Mouse (Mus musculus): ENCODE results near the gene Lrrfip1. TPM values are rescaled to one million over a fixed set of nuclear protein-coding genes. Genes with fewer than 3 reads are reported as not detected.

Lrrfip1 gene
- polyA plus RNA-seq, 1 experiment from 2014 or later = 26.5 TPM

DNA sequence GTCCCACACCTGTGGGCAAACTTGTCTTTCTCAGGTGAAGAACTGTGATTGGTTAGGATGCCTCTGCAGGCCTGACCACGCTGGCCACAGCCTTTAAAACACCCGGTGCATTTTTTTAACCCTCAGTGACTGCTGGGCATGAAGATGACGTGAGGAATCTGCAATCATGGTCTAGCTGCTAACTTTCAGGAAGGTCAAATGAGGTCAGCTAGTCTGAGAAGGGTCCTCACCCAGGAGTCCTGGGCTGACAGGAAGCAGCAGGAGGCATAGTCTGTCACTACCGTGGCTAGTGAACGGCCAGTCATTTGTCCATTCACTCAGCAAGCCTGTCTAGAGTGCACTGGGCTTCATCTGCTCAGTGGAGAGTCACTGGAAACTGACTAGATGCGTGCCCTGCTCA, 93.9 kb downstream of the Lrrfip1 start:
- 49% methylated on average over 6 of the region's 6 CpGs for WGBS
- H3K4me1 ChIP-seq (replicated peaks; ENCODE audit: control insufficient read depth, insufficient read depth, low read length) = peaks cover 8% of the 10 kb centered on the region; the same call in 1 of the 2 replicates
- H3K4me2 ChIP-seq = no peak overlapping the region
- H3K27me3 ChIP-seq (replicated peaks; ENCODE audit: control insufficient read depth, insufficient read depth, low read length) = no peaks in the 10 kb centered on the region
- H3K9ac ChIP-seq (ENCODE audit: low read depth, low read length) = no peak overlapping the region
- no peak overlapping the region for H3K27ac ChIP-seq (ENCODE audit: low read depth, low read length)
- no peak for ATAC-seq (replicated peaks; ENCODE audit: low FRiP score)
- DNase-seq (ENCODE audit: low spot score) = no peak
- H3K9me3 ChIP-seq (ENCODE audit: control insufficient read depth, low read length) = no peaks in the 10 kb centered on the region
- no peaks in the 10 kb centered on the region for H3K36me3 ChIP-seq (ENCODE audit: control insufficient read depth, insufficient read depth, low read length)
- no peak overlapping the region for H3K4me3 ChIP-seq (ENCODE audit: low read depth, low read length)

DNA sequence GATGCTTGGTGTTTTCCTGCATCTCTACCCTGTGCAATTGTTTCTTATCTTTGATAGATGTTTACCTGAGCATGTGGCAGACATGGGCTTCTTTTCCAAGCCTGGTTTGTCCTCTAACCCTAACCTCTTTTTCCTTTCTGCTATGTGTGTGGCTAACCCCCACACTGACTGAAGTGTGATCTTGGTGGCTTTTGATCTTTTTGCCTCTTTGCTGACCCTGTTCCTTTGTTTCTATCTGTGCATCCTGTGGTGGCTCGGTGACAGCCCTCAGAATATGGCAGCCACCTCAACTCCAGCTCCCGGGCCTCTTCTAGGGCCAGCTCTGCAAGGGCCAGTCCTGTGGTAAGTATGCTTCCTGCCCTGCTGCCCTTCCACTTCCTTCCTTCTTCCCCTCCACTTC, 94.8 kb downstream of the Lrrfip1 start:
- H3K27ac ChIP-seq (ENCODE audit: low read depth, low read length) = no peak overlapping the region

DNA sequence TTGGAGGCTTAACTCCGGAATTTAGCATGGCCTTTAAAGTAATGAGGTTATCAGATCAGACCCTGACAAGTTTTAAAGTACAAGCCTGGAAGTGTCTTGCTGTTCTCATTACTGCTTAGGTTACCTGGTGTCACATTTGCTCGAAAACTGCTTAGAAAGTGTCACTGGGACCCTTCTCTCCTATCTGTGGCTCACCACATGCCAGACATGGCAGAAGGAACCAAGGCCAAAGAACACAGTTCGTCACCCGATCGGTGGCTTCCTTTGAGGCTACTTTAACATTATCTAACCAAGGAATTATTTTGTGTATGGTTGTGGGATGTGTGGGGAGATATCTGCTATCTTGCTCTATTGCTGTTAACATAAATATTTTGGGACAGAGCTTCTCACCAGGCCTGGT, 95.5 kb downstream of the Lrrfip1 start:
- H3K27ac ChIP-seq (ENCODE audit: low read depth, low read length) = no peak overlapping the region
- WGBS = 38% methylated on average over 5 of the region's 5 CpGs
- no peaks in the 10 kb centered on the region for H3K36me3 ChIP-seq (ENCODE audit: control insufficient read depth, insufficient read depth, low read length)

More for the DNA sequence above, 94.8 kb downstream of the Lrrfip1 start:
- H3K4me3 ChIP-seq (ENCODE audit: low read depth, low read length) = no peak overlapping the region
- no peak overlapping the region for H3K9ac ChIP-seq (ENCODE audit: low read depth, low read length)
- H3K9me3 ChIP-seq (ENCODE audit: control insufficient read depth, low read length) = no peaks in the 10 kb centered on the region
- no peaks in the 10 kb centered on the region for H3K36me3 ChIP-seq (ENCODE audit: control insufficient read depth, insufficient read depth, low read length)
- ATAC-seq (replicated peaks; ENCODE audit: low FRiP score) (no peak), DNase-seq (ENCODE audit: low spot score) (no peak)
- H3K4me2 ChIP-seq = no peak overlapping the region
- no peaks in the 10 kb centered on the region for H3K27me3 ChIP-seq (replicated peaks; ENCODE audit: control insufficient read depth, insufficient read depth, low read length)
- H3K4me1 ChIP-seq (replicated peaks; ENCODE audit: control insufficient read depth, insufficient read depth, low read length) = peaks cover 8% of the 10 kb centered on the region; the same call in 1 of the 2 replicates
- 40% methylated on average over 2 of the region's 2 CpGs for WGBS

DNA sequence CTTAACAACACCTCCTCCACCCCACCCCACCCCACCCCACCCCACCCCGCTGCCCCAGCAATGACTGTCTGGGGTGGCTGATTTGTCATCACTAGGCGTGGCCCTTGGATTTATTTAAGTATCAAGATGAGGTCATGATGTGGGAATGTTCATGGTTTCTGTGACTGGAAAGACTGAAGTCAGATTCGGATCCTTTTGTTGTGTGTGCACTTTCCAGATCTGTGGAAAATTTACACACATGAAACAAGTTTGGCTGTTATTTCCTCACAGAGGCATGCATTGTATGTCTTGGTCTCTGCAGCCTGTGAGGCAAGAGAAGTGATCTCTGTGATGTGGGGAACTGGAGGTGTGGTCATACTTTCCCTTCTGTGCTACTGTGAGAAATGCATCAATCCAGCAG, 96.7 kb downstream of the Lrrfip1 start:
- no peaks in the 10 kb centered on the region for H3K27me3 ChIP-seq (replicated peaks; ENCODE audit: control insufficient read depth, insufficient read depth, low read length)
- WGBS = 66% methylated on average over 3 of the region's 3 CpGs
- H3K4me3 ChIP-seq (ENCODE audit: low read depth, low read length) = no peak overlapping the region
- peaks cover 8% of the 10 kb centered on the region; the same call in 1 of the 2 replicates for H3K4me1 ChIP-seq (replicated peaks; ENCODE audit: control insufficient read depth, insufficient read depth, low read length)
- no peak overlapping the region for H3K27ac ChIP-seq (ENCODE audit: low read depth, low read length)
- DNase-seq (ENCODE audit: low spot score) = no peak
- no peaks in the 10 kb centered on the region for H3K36me3 ChIP-seq (ENCODE audit: control insufficient read depth, insufficient read depth, low read length)
- H3K9me3 ChIP-seq (ENCODE audit: control insufficient read depth, low read length) = no peaks in the 10 kb centered on the region
- no peak overlapping the region for H3K4me2 ChIP-seq
- no peak overlapping the region for H3K9ac ChIP-seq (ENCODE audit: low read depth, low read length)
- no peak for ATAC-seq (replicated peaks; ENCODE audit: low FRiP score)

More for the DNA sequence above, 95.5 kb downstream of the Lrrfip1 start:
- ATAC-seq (replicated peaks; ENCODE audit: low FRiP score) (no peak), DNase-seq (ENCODE audit: low spot score) (no peak)
- H3K9ac ChIP-seq (ENCODE audit: low read depth, low read length) = no peak overlapping the region
- H3K4me2 ChIP-seq = no peak overlapping the region
- H3K9me3 ChIP-seq (ENCODE audit: control insufficient read depth, low read length) = no peaks in the 10 kb centered on the region
- peaks cover 8% of the 10 kb centered on the region; the same call in 1 of the 2 replicates for H3K4me1 ChIP-seq (replicated peaks; ENCODE audit: control insufficient read depth, insufficient read depth, low read length)
- H3K4me3 ChIP-seq (ENCODE audit: low read depth, low read length) = no peak overlapping the region
- no peaks in the 10 kb centered on the region for H3K27me3 ChIP-seq (replicated peaks; ENCODE audit: control insufficient read depth, insufficient read depth, low read length)

DNA sequence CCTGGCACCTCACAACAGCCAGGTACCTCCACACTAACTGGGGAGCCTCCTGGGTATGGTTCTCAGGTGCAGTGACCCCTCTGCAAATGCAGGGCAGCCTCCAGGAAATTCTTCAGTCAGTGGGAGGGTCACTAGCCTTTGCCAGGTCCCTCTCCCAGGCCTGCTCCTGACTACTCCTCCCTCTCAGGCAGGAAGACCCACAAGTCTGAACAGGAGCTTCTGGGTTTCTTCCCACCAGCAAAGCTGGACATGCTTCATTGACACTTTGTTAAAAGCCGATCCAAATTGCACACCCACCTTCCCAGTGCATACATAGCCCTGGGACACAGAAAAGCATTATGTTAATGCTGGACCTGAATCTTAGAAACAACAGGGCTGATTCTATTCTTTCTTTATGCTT, 97.3 kb downstream of the Lrrfip1 start:
- H3K27ac ChIP-seq (ENCODE audit: low read depth, low read length) = no peak overlapping the region
- no peak overlapping the region for H3K4me2 ChIP-seq
- WGBS = 84% methylated on average over 1 of the region's 1 CpGs
- ATAC-seq (replicated peaks; ENCODE audit: low FRiP score) (no peak), DNase-seq (ENCODE audit: low spot score) (no peak)
- no peak overlapping the region for H3K9ac ChIP-seq (ENCODE audit: low read depth, low read length)
- H3K4me3 ChIP-seq (ENCODE audit: low read depth, low read length) = no peak overlapping the region
- no peaks in the 10 kb centered on the region for H3K36me3 ChIP-seq (ENCODE audit: control insufficient read depth, insufficient read depth, low read length)
- peaks cover 8% of the 10 kb centered on the region; the same call in 1 of the 2 replicates for H3K4me1 ChIP-seq (replicated peaks; ENCODE audit: control insufficient read depth, insufficient read depth, low read length)
- no peaks in the 10 kb centered on the region for H3K27me3 ChIP-seq (replicated peaks; ENCODE audit: control insufficient read depth, insufficient read depth, low read length)
- no peaks in the 10 kb centered on the region for H3K9me3 ChIP-seq (ENCODE audit: control insufficient read depth, low read length)

DNA sequence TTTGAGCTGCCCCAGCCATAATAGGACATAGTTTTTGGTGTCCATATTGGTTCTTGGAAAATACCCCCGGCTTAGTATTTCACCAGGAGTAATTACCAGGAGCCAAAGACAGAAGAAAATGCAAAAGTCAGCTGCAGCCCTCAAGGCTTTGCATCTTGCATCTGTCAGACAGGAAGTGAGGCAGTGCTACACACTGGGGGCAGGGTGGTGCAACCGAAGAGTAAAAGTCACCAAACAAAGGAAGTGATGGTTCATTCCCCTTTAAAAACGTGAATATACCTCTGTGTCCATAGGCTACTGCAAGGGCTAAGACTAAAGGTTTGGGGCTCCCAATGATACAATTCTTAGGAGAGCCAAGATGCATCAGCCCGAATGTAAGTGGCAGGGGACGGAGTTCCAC, 98.0 kb downstream of the Lrrfip1 start:
- ATAC-seq (replicated peaks; ENCODE audit: low FRiP score) = no peak
- Histone ChIP-seq H3K4me2 (no peak overlapping the region), H3K9me3 (ENCODE audit: control insufficient read depth, low read length) (no peaks in the 10 kb centered on the region), H3K9ac (ENCODE audit: low read depth, low read length) (no peak overlapping the region), H3K4me3 (ENCODE audit: low read depth, low read length) (no peak overlapping the region), H3K36me3 (ENCODE audit: control insufficient read depth, insufficient read depth, low read length) (0 out of 2 replicates have a peak, but pooled peaks cover 2% of the 10 kb centered on the region), H3K27ac (ENCODE audit: low read depth, low read length) (no peak overlapping the region), H3K27me3 (replicated peaks; ENCODE audit: control insufficient read depth, insufficient read depth, low read length) (no peaks in the 10 kb centered on the region), H3K4me1 (replicated peaks; ENCODE audit: control insufficient read depth, insufficient read depth, low read length) (peaks cover 8% of the 10 kb centered on the region; the same call in 1 of the 2 replicates)
- DNase-seq (ENCODE audit: low spot score) = no peak
- WGBS = 66% methylated on average over 5 of the region's 5 CpGs

DNA sequence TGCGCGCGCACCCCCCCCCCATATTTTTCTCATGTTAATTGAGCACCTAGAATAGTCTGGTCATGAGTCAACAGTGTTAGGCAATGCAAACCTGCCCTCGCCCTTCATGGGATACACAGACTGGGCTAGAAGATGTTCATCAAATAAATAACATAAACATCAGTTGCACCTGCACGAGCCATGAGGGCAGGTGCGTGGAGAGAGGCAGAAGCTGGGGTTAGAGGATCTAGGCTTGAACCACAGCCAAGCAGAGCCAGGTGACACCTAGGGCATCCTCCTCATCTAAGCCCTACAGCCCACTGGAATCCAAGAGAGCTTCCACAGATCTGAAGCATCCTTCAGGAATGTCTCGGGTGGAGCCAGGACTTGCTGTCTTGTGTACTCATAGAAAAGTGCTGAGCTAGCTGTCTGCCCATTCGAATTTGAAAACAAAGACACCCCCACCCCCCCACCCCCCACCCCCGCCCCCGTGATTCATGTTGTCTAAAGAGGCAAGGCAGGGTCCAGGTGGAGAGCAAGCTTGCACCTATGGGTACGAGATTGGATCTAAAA, 98.8 kb downstream of the Lrrfip1 start:
- peaks cover 6% of the 10 kb centered on the region; the same call in 1 of the 2 replicates for H3K4me1 ChIP-seq (replicated peaks; ENCODE audit: control insufficient read depth, insufficient read depth, low read length)
- H3K4me3 ChIP-seq (ENCODE audit: low read depth, low read length) = no peak overlapping the region
- no peak overlapping the region for H3K4me2 ChIP-seq
- ATAC-seq (replicated peaks; ENCODE audit: low FRiP score) (no peak), DNase-seq (ENCODE audit: low spot score) (no peak)
- 0 out of 2 replicates have a peak, but pooled peaks cover 2% of the 10 kb centered on the region for H3K36me3 ChIP-seq (ENCODE audit: control insufficient read depth, insufficient read depth, low read length)
- no peak overlapping the region for H3K27ac ChIP-seq (ENCODE audit: low read depth, low read length)
- no peaks in the 10 kb centered on the region for H3K27me3 ChIP-seq (replicated peaks; ENCODE audit: control insufficient read depth, insufficient read depth, low read length)
- no peak overlapping the region for H3K9ac ChIP-seq (ENCODE audit: low read depth, low read length)
- WGBS = 83% methylated on average over 11 of the region's 11 CpGs
- no peaks in the 10 kb centered on the region for H3K9me3 ChIP-seq (ENCODE audit: control insufficient read depth, low read length)

DNA sequence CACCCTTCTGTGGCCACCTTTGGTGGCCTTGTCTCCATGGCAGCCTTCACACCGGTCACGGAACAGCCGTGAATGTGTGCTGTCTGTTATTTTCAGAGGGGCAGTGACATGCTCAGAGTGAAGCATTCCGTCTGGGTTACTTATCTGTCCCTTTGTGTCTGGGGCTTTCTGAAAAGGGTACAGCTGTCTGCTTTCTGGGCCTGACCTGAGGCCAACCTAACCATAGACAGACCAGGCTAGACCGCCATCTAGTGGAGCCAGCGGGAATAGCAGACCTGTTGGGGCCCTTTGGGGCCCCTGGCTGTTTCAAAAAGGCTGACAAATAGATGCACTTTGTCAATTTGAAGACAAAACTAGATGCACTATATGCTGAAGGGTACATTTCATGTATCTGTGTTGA, 100.3 kb downstream of the Lrrfip1 start:
- Histone ChIP-seq H3K4me1 (replicated peaks; ENCODE audit: control insufficient read depth, insufficient read depth, low read length) (peaks cover 6% of the 10 kb centered on the region; the same call in 1 of the 2 replicates), H3K27ac (ENCODE audit: low read depth, low read length) (no peak overlapping the region), H3K27me3 (replicated peaks; ENCODE audit: control insufficient read depth, insufficient read depth, low read length) (no peaks in the 10 kb centered on the region), H3K4me2 (no peak overlapping the region), H3K4me3 (ENCODE audit: low read depth, low read length) (no peak overlapping the region), H3K36me3 (ENCODE audit: control insufficient read depth, insufficient read depth, low read length) (0 out of 2 replicates have a peak, but pooled peaks cover 2% of the 10 kb centered on the region), H3K9me3 (ENCODE audit: control insufficient read depth, low read length) (no peaks in the 10 kb centered on the region), H3K9ac (ENCODE audit: low read depth, low read length) (no peak overlapping the region)
- DNase-seq (ENCODE audit: low spot score) = peak; percentile 68
- 18% methylated on average over 6 of the region's 6 CpGs for WGBS
- ATAC-seq (replicated peaks; ENCODE audit: low FRiP score) = 0 out of 2 replicates have a peak, but pooled peaks have one; percentile 39
